In the genomic region with DNA sequence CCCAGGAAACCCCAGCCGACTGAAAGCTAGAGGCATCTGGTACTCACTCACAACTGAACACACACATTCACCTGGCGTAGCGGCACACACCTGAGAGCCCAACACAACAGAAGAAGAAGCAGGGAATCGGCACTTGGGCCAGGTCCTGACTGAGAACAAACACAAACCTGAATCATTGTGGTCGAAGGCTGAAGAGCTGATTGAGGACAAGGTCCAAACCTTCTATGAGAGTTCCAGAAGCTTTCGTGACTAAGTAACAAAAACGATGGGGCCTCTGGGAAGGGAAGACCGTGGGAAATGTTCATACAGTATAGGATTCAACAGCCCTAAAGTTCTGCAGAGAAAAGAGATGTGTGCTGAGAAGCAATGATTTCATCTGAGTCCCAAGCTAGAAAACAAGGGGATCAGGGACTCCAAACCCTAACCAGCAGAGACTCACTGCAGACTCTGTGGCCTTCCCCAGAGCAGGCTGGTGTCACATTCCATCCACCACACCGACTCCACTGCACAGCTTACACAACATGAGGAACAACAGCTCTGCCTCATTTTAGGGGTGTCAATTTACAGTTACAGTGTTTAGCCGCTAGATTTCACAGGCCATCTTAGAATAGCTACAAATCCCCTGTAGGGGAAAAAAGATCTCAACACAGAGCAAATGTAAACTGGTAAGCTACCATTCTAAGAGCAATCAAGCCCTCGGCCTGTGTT, we compare ENCODE assay signal across 21 mouse cellular contexts.
DNase-seq lines count a peak whose midpoint lies in the region; ATAC-seq and TF ChIP-seq lines count a peak whose summit lies in the region.
"Had no signal": no experiment of that assay in that cellular context is flagged by ENCODE, and none has a peak within 500 bp of the region (broad histone marks: within the 10 kb centered on the region; RNA-seq: fewer than 3 reads in every experiment).

No protein-coding gene starts in this region.

- no peaks in the 10 kb centered on the region; the same call in 1 of the 2 replicates for H3K79me2 ChIP-seq in liver, adult 2 months (ENCODE audit: control insufficient read depth, insufficient read depth, low read length)

- no peaks in the 10 kb centered on the region for H3K27me3 ChIP-seq in heart, embryonic 13.5 days (replicated peaks)
- H3K27me3 ChIP-seq in liver, adult 2 months (ENCODE audit: control insufficient read depth, insufficient read depth, low read length), result no peaks in the 10 kb centered on the region
- no peaks in the 10 kb centered on the region for H3K27me3 ChIP-seq in liver, postnatal 0 days (ENCODE audit: insufficient read depth, low read length)
- H3K27me3 ChIP-seq in intestine, embryonic 16.5 days (replicated peaks; ENCODE audit: control insufficient read depth, insufficient read depth, low read length), result no peaks in the 10 kb centered on the region
- H3K27me3 ChIP-seq: liver, embryonic 12.5 days; lung, embryonic 15.5 days had no signal

- 78% methylated on average over 11 of the region's 11 CpGs for WGBS in heart, embryonic 13.5 days
- 46% methylated on average over 11 of the region's 11 CpGs for WGBS in liver, adult 2 months
- 68% methylated on average over 11 of the region's 11 CpGs for WGBS in liver, postnatal 0 days (ENCODE audit: insufficient replicate concordance)
- WGBS in intestine, embryonic 16.5 days, result 78% methylated on average over 11 of the region's 11 CpGs

- H3K4me1 ChIP-seq in heart, embryonic 13.5 days, result peaks cover 25% of the 10 kb centered on the region
- H3K4me1 ChIP-seq in liver, adult 2 months (ENCODE audit: control insufficient read depth, insufficient read depth, low read length), result peaks cover 3% of the 10 kb centered on the region; the same call in 1 of the 2 replicates
- H3K4me1 ChIP-seq in liver, postnatal 0 days (ENCODE audit: insufficient read depth), result no peaks in the 10 kb centered on the region
- H3K4me1 ChIP-seq in intestine, embryonic 16.5 days (ENCODE audit: control insufficient read depth, insufficient read depth, low read length), result peaks cover 7% of the 10 kb centered on the region; the same call in 1 of the 2 replicates
- H3K4me1 ChIP-seq: forebrain, embryonic 10.5 days; liver, embryonic 12.5 days; midbrain, embryonic 10.5 days had no signal

- ATAC-seq in heart, embryonic 13.5 days (ENCODE audit: extremely low read depth, insufficient number of reproducible peaks, low FRiP score, low TSS enrichment), result no peak
- no peak for ATAC-seq in liver, postnatal 0 days
- peak; percentile 81 for ATAC-seq in intestine, embryonic 16.5 days
- no peak for ATAC-seq in megakaryocyte-erythroid progenitor cell, adult 5-6 weeks (replicated peaks; ENCODE audit: low FRiP score, low TSS enrichment, poor library complexity, severe bottlenecking)
- ATAC-seq: liver, embryonic 12.5 days had no signal

- intact Hi-C loops in heart, postnatal 36 days (cut with DNase I), result no loop called here

- no peaks in the 10 kb centered on the region for H3K9me3 ChIP-seq in heart, embryonic 13.5 days
- no peaks in the 10 kb centered on the region for H3K9me3 ChIP-seq in liver, postnatal 0 days (ENCODE audit: low read length)
- no peaks in the 10 kb centered on the region for H3K9me3 ChIP-seq in intestine, embryonic 16.5 days (ENCODE audit: control insufficient read depth, low read length)
- H3K9me3 ChIP-seq: forebrain, embryonic 10.5 days; liver, embryonic 12.5 days; lung, embryonic 15.5 days; midbrain, embryonic 10.5 days had no signal

- no peaks in the 10 kb centered on the region for H3K36me3 ChIP-seq in heart, embryonic 13.5 days
- H3K36me3 ChIP-seq in liver, adult 2 months (ENCODE audit: control insufficient read depth, insufficient read depth, low read length), result no peaks in the 10 kb centered on the region
- no peaks in the 10 kb centered on the region for H3K36me3 ChIP-seq in liver, postnatal 0 days (replicated peaks; ENCODE audit: insufficient read depth, low read length)
- no peaks in the 10 kb centered on the region for H3K36me3 ChIP-seq in intestine, embryonic 16.5 days (ENCODE audit: control insufficient read depth, insufficient read depth, low read length)
- H3K36me3 ChIP-seq: forebrain, embryonic 10.5 days; liver, embryonic 12.5 days; lung, embryonic 15.5 days; midbrain, embryonic 10.5 days had no signal

- H3K27ac ChIP-seq in heart, embryonic 13.5 days (replicated peaks), result 0 out of 2 replicates have a peak overlapping the region, but pooled peaks have one; percentile 12
- H3K27ac ChIP-seq in liver, adult 2 months (replicated peaks; ENCODE audit: insufficient read depth, low read depth, low read length), result no peak overlapping the region
- no peak overlapping the region for H3K27ac ChIP-seq in liver, postnatal 0 days (ENCODE audit: low read depth)
- no peak overlapping the region for H3K27ac ChIP-seq in intestine, embryonic 16.5 days (ENCODE audit: low read length)
- H3K27ac ChIP-seq: forebrain, embryonic 10.5 days; hindbrain, embryonic 14.5 days; layer of hippocampus, adult 2 months; liver, embryonic 12.5 days; lung, embryonic 15.5 days; midbrain, embryonic 10.5 days had no signal

- no peak for TF ChIP-seq CTCF in liver, adult 2 months (IDR thresholded peaks at IDR 0.05; ENCODE audit: low read depth, low read length)
- TF ChIP-seq CTCF in liver, postnatal 0 days (IDR thresholded peaks at IDR 0.05; ENCODE audit: low read depth), result no peak

- H3K4me3 ChIP-seq in heart, embryonic 13.5 days, result no peak overlapping the region
- no peak overlapping the region for H3K4me3 ChIP-seq in liver, adult 2 months (ENCODE audit: insufficient read depth, low read depth, low read length)
- no peak overlapping the region for H3K4me3 ChIP-seq in liver, postnatal 0 days (ENCODE audit: low read depth, low read length)
- no peak overlapping the region for H3K4me3 ChIP-seq in intestine, embryonic 16.5 days (ENCODE audit: low read length)
- H3K4me3 ChIP-seq: forebrain, embryonic 10.5 days; layer of hippocampus, adult 2 months; liver, embryonic 12.5 days; lung, embryonic 15.5 days; midbrain, embryonic 10.5 days had no signal

- no peak for DNase-seq in heart, postnatal 36 days
- DNase-seq in liver, adult 2 months (ENCODE audit: extremely low read depth, low read depth, low spot score), result peak; percentile 53
- DNase-seq in liver, postnatal 0 days, result no peak
- no peak for DNase-seq in urinary bladder, postnatal 25 days (ENCODE audit: low spot score)
- no peak for DNase-seq in B cell, adult 2 months
- DNase-seq: cerebellum, adult 8-10 months; heart, postnatal 14 days; layer of hippocampus, postnatal 36 days; lung, postnatal 4 days; right cerebral cortex, postnatal 25 days; thymus, adult 2 months had no signal

- H3K4me2 ChIP-seq in heart, embryonic 13.5 days, result no peak overlapping the region
- H3K4me2 ChIP-seq in liver, postnatal 0 days (ENCODE audit: low read depth, low read length), result no peak overlapping the region
- no peak overlapping the region; the same call in 1 of the 2 replicates for H3K4me2 ChIP-seq in intestine, embryonic 16.5 days (ENCODE audit: low read depth, low read length)
- H3K4me2 ChIP-seq: heart, embryonic 11.5 days; hindbrain, embryonic 14.5 days; liver, embryonic 12.5 days; lung, embryonic 15.5 days had no signal

- TF ChIP-seq EP300 in liver, postnatal 0 days (IDR thresholded peaks at IDR 0.05; ENCODE audit: low read depth), result no peak

- no peak overlapping the region for H3K9ac ChIP-seq in heart, embryonic 13.5 days
- H3K9ac ChIP-seq in liver, adult 2 months (ENCODE audit: low read depth, low read length), result no peak overlapping the region
- H3K9ac ChIP-seq in liver, postnatal 0 days (replicated peaks), result no peak overlapping the region
- no peak overlapping the region for H3K9ac ChIP-seq in intestine, embryonic 16.5 days (ENCODE audit: low read depth, low read length)
- H3K9ac ChIP-seq: hindbrain, embryonic 14.5 days; liver, embryonic 12.5 days; lung, embryonic 15.5 days had no signal

- TF ChIP-seq POLR2A in liver, adult 2 months (IDR thresholded peaks at IDR 0.05; ENCODE audit: extremely low read depth, insufficient read depth, low read length), result no peak
